Mouse (Mus musculus) retina, postnatal 7 days (tissue): ENCODE measurements around the gene Olfr514.

Experiments used
- DNase-seq: peaks from one replicate; pipeline ENCODE4 v3.0.0-alpha.2; 2012; ENCODE audit warnings: low read depth, low spot score

The Olfr514 gene

GRCm38 (mm10) chr7:108825897-108826296 lies at the start of gene Olfr514:
Gene Olfr514 (minus strand): TSS chr7:108825997.
- DNase-seq = no peak

- DNase-seq = no peak
Measured at GRCm38 (mm10) chr7:108872279-108872678, 46.5 kb upstream of the Olfr514 start, which contains the start of gene Olfr517. Gene Olfr517 (minus strand): TSS chr7:108872379.

- no peak for DNase-seq
Measured at GRCm38 (mm10) chr7:108850429-108850828, 24.6 kb upstream of the Olfr514 start, which contains the start of gene Olfr516. Gene Olfr516 (minus strand): TSS chr7:108850529.

- DNase-seq = peak; percentile 28
Measured at GRCm38 (mm10) chr7:108814593-108815215, 11.1 kb downstream of the Olfr514 start.

- DNase-seq = no peak
Measured at GRCm38 (mm10) chr7:108797205-108797933, 28.4 kb downstream of the Olfr514 start.
